Mouse (Mus musculus) c-Kit-negative CD71-positive TER-119-positive erythroid progenitor cells, embryonic 14.5 days (primary cell): ENCODE measurements around the gene Cmtr1.
"Not testable (repeated sequence)": the region's sequence is repeated elsewhere in the genome, so short reads cannot be mapped to it uniquely, and the experiment has no call there.

Source experiments
- DNase-seq: peaks from one replicate; pipeline ENCODE4 v3.0.0-alpha.2; 2013; ENCODE audit warnings: low read depth, low spot score

Gene Cmtr1

DNA sequence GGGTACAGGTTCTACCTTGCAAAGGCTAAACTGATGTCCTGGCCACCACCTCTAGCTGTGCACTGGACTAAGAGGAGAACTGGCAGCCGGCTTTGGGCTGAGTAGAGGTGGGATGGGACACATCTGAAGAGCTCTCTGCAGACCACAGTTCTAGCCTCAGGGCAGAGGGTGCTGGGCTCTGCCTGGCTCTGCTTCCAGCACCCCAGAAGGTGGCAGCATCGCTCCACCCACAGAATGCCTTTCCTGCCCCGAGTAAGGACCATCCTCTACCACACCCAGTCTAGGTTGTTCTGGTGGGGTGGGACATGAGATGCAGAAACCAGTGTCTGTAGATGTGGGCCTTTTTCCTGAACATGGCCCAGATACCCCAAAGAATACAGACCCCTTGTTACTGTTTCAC is 44.4 kb downstream of the Cmtr1 start:
- no peak for DNase-seq

GRCm38 (mm10) chr17:29705881-29706280 is 45.5 kb downstream of the Cmtr1 start:
- DNase-seq = no peak

GRCm38 (mm10) chr17:29706981-29707545 is 46.7 kb downstream of the Cmtr1 start:
- no peak for DNase-seq

DNA sequence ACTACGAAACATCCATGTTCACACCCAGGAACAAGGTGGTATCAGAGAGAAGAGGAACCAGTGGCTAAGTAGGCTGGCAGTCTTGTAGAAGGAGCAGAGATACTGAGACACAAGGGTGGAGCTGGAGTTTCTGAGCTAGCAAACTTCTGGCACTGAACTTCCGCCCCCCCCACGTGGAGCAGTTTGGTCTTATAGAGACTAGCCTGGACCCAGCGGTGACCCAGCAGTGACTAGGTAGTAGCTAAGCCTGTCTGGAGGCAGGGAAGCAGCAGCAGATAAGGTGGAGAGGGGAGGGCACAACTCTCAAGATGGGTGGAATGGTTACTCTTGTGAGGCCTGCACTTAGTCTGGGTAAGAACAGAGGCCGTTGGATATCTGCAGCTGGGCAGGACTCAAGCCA is 48.4 kb downstream of the Cmtr1 start:
- no peak for DNase-seq

GRCm38 (mm10) chr17:29710562-29711044 is 50.2 kb downstream of the Cmtr1 start:
- DNase-seq = no peak

DNA sequence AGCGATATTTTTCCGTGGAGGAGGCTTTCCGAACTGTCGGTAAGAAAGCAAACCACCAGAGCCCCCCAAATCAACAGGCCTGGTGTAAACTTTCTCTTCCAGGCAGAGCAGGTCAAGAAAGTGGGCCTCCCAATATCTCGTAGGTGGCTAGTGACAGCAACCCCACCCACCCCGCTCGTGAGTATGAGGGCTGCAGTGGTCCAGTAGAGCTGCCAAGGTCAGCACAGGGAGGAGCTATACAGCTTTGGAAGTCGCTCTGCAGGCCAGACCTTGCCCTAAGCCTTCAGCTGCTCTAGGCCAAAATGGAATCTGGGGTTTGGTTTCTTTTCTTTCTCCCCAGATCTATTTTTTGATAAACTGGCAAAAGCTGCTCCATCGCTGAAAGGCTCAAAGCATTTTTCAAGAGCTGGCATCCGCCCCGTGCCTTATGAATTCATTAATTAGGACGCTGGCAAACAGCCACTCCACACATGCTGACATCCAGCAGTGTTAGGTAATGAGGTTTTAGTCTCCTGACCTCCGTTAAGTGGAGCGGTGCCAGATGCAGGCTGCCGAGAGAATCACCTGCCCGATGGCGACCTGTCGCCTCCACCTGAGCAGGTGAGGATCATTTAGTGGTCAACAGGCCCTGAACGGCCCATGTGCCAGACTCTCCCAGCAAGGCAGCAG is 50.8 kb downstream of the Cmtr1 start:
- DNase-seq = no peak

DNA sequence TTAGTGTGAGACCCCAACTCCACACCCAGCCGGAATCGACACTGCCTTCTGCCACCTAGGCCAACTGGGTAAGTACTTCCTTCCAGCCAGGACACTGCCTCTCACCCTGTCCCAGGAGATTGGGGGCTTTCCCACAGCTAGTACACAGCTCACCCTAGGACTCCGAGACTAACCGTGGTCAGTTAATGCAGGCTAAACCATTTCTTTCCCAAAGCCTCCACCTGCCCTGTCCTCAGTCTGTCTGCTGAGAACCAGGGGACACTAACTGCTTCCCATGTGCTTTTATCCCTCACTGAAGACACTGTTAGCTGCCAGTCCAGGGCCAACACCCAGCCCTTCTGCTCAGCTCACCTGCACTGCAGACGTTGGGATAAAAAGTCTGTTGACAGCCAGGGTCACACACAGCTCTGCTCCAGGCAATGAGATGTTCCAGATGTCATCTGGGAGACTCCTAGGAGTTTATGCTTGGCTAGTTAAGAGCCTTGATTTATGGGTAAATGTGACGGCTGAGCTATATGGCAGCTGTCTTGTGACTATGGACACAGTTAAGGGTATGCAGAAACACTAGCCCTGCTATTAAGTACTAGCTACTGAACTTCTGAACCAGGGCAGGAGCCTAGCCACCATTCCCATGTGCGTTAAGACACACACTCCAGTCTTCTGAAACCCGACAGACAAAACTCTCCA is 51.5 kb downstream of the Cmtr1 start:
- no peak for DNase-seq

- no peak for DNase-seq
These were observed 52.2 kb downstream of the Cmtr1 start for GRCm38 (mm10) chr17:29712565-29712964.

DNA sequence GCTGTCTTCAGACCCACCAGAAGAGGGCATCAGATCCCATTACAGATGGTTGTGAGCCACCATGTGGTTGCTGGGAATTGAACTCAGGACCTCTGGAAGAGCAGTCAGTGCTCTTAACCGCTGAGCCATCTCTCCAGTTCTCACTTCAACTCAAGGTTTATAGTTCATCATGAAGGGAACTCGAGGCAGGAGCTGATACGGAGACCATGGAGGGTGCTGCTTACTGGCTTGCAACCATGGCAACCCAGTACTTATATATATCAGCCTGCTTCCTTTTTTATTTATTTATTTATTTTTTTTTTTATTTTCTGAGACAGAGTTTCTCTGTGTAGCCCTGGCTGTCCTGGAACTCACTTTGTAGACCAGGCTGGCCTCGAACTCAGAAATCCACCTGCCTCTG is 53.3 kb downstream of the Cmtr1 start:
- DNase-seq = not testable (repeated sequence)

DNA sequence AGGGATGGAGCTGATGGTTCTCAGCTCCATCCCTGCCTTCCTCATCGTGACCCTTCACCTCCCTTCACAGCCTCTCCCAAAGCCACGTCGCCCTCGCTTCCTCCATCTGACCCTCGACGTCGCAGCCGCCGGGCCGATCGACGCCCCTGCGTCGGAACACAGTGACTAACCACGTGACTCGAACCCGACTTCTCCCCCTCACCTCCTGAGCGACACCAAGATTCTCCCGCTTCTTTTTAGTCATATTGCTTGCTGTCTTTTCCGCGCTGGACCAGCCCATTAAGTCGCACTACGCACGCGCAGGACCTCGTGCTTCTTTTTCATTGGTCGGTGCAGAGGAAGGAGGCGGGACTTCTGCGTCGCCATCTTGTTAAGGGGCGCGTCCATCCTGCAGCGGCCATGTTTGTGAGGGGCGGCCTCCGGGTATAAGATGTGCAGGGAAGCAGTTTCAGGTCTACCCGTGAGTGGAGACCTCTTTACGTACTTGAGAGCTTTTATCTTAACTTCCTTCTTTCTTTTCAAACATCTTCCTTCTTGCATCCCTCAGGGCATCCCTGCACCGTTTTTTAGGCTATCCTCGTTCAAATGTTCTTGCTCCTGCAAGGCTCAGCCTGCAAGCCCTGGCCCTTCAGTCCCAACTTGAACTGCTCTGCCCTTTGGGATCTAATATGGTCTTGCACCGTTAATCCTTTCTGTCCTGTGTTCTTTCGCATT is 56.5 kb downstream of the Cmtr1 start, which contains the start of gene Ccdc167:
Ccdc167 (minus strand) TSS at position 313 of the 714 bp plus-strand sequence.
- peak; percentile 95 for DNase-seq

DNA sequence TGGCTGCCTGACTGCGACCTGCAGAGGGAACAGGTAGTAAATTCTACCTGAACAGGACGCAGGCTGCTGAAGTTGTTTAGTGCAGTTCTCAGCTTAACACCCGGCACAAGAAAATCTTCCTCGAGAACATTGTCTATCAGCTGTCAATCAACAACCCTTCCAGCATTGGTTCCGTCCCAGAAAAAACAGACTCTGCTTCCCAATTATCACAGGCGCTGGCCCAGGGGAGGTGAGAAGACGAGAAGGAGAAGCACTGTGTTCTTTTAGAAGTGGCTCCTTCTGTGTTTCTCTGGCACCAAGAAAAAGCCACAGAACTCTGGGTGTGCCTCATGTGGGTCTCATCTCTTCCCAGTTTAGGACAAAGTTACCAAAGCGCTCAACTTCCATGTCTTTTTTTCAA is 58.3 kb downstream of the Cmtr1 start:
- DNase-seq = no peak

DNA sequence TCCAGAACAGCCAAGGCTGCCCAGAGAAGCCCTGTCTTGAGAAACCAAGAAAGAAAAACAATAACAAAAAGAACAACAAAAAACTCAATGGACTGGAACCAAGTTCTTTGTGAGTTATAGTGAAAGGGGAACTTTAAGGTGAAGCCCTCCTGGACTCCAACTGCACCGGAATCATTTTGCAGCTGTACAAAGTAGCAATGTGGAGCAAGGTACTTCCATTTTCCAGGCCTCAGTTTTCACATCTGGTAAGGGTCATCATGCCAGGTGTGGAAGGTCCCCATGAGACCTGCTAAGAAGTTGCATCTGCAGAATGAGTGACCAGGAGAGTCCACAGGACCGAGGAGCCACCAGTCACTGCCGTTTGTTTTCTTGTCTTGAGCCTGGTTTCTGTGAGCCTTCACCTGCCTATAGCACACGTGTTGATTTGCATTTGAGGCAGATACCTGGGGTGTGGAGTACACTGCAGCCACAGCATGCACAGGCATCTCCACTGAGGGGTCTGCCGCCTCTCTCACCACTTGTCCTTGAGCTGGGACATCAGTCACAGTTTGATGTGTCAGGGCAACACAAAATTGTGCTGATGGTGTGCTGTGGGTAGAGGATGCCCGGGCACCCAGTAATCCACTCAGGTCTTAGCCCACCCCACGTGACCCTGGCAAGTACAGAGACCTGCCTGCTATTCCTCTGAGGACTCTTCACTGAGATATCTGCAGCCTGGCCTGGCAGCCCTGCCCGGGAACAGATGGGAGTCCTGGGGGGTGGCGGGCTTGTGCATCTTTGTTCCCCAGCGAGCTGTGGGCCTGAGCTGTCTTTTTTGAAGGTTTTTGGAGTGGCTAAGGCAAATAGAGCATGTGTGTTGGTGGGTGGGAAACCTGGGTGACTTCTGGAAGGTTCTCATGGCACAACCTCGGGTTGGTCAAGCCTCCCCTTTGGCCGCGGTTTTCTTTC is 59.5 kb downstream of the Cmtr1 start:
- DNase-seq = no peak

GRCm38 (mm10) chr17:29720755-29721365 is 60.5 kb downstream of the Cmtr1 start:
- DNase-seq = no peak

DNA sequence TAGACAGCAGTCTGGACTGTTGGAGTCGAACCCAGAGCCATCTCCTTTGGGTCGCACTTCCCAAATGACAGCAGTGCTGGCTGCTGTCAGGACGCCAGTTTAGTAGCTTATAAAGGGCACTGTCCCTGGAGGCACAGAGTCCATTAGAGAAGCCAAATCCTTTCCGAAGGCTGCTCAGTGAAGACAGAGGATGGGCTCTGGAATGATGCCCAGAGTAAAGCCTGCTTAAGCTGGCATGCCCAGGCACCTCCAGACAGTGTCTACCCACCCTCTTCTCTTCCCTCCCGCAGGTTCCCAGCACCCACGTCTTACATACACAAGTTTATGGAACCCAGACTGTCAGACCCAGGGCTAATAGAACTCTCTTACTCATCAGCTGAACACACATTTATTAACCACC is 64.2 kb downstream of the Cmtr1 start:
- DNase-seq = no peak

DNA sequence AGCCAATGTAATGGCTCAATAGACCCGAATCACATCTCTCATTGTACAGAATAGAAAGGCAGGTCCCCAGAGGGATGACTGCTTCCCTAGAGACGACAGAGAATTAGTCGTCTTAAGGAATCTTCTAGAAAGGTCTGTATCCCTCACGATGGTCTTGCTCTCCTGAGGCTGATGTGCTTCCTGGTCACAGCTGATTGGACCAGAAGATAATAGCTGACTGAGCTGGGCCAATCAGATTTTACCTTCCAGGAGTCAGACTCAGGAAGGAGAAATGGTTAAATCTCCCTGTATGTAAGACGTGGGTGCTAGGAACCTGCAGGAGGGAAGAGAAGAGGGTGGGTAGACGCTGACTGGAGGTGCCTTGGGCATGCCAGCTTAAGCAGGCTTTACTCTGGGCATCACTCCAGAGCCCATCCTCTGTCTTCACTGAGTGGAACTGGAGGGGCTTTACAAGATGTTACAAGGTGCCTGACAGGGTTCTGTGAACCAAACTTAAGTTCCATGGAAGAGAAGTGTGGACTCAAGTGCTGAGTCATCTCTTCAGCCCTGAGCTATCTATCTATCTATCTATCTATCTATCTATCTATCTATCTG is 64.7 kb downstream of the Cmtr1 start:
- no peak for DNase-seq

- DNase-seq = no peak
These were observed 67.7 kb downstream of the Cmtr1 start for GRCm38 (mm10) chr17:29728082-29728481.

DNA sequence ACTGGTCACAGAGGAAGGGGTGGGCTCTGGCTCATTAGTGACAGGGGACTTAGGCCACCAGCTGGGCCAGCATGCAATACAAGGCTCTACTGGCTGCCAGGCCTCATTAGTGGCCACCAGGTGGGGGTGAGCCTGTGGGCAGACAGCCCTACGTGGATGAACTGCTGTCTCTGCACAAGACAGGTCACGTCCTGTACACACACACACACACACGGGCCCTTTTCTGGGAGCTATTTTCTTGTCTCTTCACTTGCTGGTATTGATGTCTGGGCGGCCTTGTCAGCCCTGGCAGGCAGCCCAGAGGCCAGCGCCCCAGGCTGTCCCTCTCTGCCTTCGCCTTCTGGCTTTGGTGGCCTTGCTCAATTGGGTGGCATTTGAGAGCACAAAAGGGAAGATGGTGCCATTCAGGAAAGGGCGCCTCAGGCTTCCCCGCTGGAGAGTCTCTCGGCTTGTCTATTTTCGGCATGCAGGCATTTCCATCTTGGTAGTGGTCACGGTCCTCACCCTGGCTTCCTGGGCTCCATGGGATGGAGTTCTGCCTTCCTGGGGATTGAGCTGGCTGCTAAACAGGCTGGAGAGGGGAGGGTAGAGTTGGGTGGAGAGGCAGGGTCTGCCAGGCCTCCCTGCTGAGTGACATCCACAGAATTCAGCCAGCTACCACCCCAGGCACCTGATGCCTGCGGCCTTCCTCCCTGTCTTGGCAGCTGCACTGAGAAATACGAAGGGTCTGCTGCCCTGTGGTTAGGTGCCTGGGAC is 70.3 kb downstream of the Cmtr1 start:
- no peak for DNase-seq

DNA sequence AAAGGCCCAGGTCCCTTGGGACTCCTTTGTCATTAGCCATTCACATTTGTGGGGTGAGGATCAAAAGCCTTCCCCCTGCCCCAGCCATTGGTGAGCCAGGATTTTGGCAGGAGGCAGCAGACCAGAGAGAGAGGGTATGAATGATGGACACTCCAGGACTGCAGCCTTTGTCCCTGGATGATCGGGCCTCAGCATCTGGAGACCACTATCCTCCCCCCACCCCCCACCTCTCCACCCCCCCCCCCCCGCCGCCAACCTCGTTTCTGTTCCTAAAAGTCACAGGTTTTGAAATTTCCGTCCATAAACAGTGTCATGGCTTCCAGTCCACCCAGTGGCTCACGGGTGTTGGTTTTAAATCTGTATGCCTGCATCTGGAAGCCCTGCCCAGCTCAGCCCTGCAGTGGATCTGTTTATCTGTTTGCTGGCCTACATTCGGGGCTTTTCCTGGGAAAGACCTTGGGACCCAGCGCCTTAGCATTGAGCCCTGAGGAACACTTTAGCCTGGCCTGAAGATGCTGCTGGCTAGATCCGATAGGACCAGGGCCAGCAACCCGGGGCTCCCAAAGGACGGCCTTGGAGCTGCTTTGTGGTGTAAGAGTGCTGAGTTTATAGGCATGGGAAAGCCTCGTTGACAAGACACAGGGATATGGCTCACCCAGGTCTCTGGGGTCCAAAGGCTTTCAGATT is 71.0 kb downstream of the Cmtr1 start:
- no peak for DNase-seq

DNA sequence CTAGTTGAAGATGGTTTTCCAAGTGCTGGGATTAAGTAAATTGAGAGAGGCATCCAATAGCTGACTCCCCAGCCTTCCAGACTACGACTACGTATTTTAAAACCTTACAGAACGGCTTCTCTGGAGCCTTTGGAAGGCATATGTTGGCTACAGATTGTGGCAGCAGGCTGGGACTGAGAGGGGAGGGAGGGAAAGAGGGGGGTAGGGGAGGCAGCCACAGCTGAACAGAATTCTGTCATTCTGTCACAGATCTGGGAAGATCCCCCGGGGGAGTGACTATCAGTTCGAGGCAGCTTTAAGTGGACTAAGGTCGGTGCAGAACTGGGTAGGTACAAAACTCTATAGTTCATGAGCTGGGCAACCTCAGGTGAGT is 71.5 kb downstream of the Cmtr1 start:
- DNase-seq = no peak
